Mouse (Mus musculus) spleen, adult 2 months (tissue): ENCODE measurements around the gene Smurf2.

Experiments used
- CTCF ChIP-seq: fragments of 200-500 bp; IDR thresholded peaks from 2 replicates; pipeline ENCODE4 v1.5.1; 2011; ENCODE audit warnings: mild to moderate bottlenecking, inconsistent platforms; ENCODE audit not compliant: insufficient read depth, insufficient read length, insufficient replicate concordance; ENCODE audit errors: extremely low read depth
- POLR2A ChIP-seq: fragments of 200-500 bp; IDR thresholded peaks from 2 replicates; pipeline ENCODE4 v1.6.1; 2011; ENCODE audit warnings: low read depth, low read length, inconsistent platforms

DNA sequence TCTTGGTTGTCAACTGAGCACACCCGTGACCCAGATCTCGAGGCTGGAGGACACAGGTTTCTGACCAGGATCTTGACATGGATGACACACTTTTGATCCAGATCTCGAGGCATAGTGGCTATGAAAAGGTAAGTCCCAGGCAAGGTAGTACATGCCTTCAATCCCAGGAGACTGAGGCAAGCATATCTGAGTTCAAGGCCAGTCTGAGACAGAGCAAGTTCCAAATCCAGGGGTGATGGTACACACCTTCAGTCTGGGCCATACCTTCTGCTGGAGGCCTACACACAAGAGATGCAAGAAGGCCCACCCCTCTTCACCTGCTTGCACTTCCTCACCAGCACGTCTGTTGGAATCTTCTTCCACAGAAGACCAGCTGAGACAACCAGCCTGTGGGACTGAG is 14.8 kb downstream of the Smurf2 start:
- no peak for TF ChIP-seq POLR2A
- no peak for TF ChIP-seq CTCF
